Mouse (Mus musculus) MEL (cell line): ENCODE data around the gene Srsf1. TPM values are rescaled to one million over a fixed set of nuclear protein-coding genes. Genes with fewer than 3 reads are reported as not detected.
A peak's percentile ranks its signal among the peaks of the same experiment; 100 is the strongest.

Source experiments
- DNase-seq: peaks from one replicate; pipeline ENCODE4 v3.0.0; 2011; ENCODE audit warnings: low read depth, low spot score
- H3K27ac ChIP-seq: 2 replicates; pipeline ENCODE4 v1.5.1; 2012; ENCODE audit warnings: low read depth, mild to moderate bottlenecking, control low read depth, low read length, moderate library complexity; ENCODE audit not compliant: control insufficient read depth
- H3K27me3 ChIP-seq, 2 experiments: fragments of 150-350 bp in 1 of 2; sonication (generic) in 1 of 2; 2 replicates each; pipeline ENCODE4 v1.6.1; 2012; ENCODE audit warnings: low read length in 2 of 2, mild to moderate bottlenecking in 2 of 2, improper control_type of control experiment in 1 of 2, moderate library complexity in 1 of 2; ENCODE audit not compliant: insufficient read depth in 2 of 2, control insufficient read depth in 1 of 2
- H3K36me3 ChIP-seq, 2 experiments: 2 replicates each; pipeline ENCODE4 v1.6.1; 2012 to 2014; ENCODE audit warnings: low read length in 2 of 2, improper control_type of control experiment in 1 of 2, inconsistent platforms in 1 of 2, mild to moderate bottlenecking in 1 of 2; ENCODE audit not compliant: insufficient read depth in 2 of 2, control insufficient read depth in 1 of 2
- H3K4me1 ChIP-seq, 2 experiments: fragments of 150-350 bp in 1 of 2; sonication (generic) in 1 of 2; 2 replicates each; pipeline ENCODE4 v1.6.1; 2012; ENCODE audit warnings: low read length in 2 of 2, improper control_type of control experiment in 1 of 2, mild to moderate bottlenecking in 1 of 2; ENCODE audit not compliant: insufficient read depth in 2 of 2, control insufficient read depth in 1 of 2
- H3K4me3 ChIP-seq, 2 experiments: fragments of 150-350 bp in 1 of 2; sonication (generic) in 1 of 2; 2 replicates each; pipeline ENCODE4 v1.5.1; 2012; ENCODE audit warnings: low read depth in 2 of 2, low read length in 2 of 2, mild to moderate bottlenecking in 2 of 2, moderate library complexity in 2 of 2, control low read depth in 1 of 2, improper control_type of control experiment in 1 of 2; ENCODE audit not compliant: control insufficient read depth in 1 of 2, insufficient read depth in 1 of 2
- H3K79me2 ChIP-seq: 2 replicates; pipeline ENCODE4 v1.6.1; 2012; ENCODE audit warnings: mild to moderate bottlenecking, low read length, moderate library complexity; ENCODE audit not compliant: control insufficient read depth, poor library complexity, insufficient read depth
- H3K9ac ChIP-seq: 2 replicates; pipeline ENCODE4 v1.6.1; 2012; ENCODE audit warnings: low read depth, mild to moderate bottlenecking, control low read depth, low read length, moderate library complexity; ENCODE audit not compliant: control insufficient read depth, poor library complexity, severe bottlenecking
- H3K9me3 ChIP-seq: fragments of 150-350 bp; sonication (generic); replicated peaks from 2 replicates; pipeline ENCODE4 v1.6.1; 2012; ENCODE audit warnings: mild to moderate bottlenecking, low read length, improper control_type of control experiment, moderate library complexity; ENCODE audit not compliant: insufficient read depth
- BHLHE40 ChIP-seq: IDR thresholded peaks from 2 replicates; pipeline ENCODE4 v1.6.1; 2012; ENCODE audit warnings: low read depth, mild to moderate bottlenecking, inconsistent platforms, low read length, improper control_type of control experiment, borderline replicate concordance
- CTCF ChIP-seq, 3 experiments: IDR thresholded peaks in 2 of 3; conservative IDR thresholded peaks in 1 of 3; 2 replicates each; pipeline ENCODE4 v1.5.1; 2011 to 2012; ENCODE audit warnings: low read length in 3 of 3, low read depth in 2 of 3, mild to moderate bottlenecking in 2 of 3, improper control_type of control experiment in 1 of 3, inconsistent platforms in 1 of 3, mixed read lengths in 1 of 3, moderate library complexity in 1 of 3; ENCODE audit not compliant: control insufficient read depth in 1 of 3, insufficient read depth in 1 of 3, poor library complexity in 1 of 3, severe bottlenecking in 1 of 3
- HCFC1 ChIP-seq: IDR thresholded peaks from 2 replicates; pipeline ENCODE4 v1.6.1; 2012; ENCODE audit warnings: low read depth, mild to moderate bottlenecking, inconsistent platforms, low read length, improper control_type of control experiment, moderate library complexity
- MAFK ChIP-seq: IDR thresholded peaks from 2 replicates; pipeline ENCODE4 v1.6.1; 2011; ENCODE audit warnings: low read depth, mild to moderate bottlenecking, low read length, improper control_type of control experiment, borderline replicate concordance
- MAX ChIP-seq: IDR thresholded peaks from 2 replicates; pipeline ENCODE4 v1.6.1; 2011; ENCODE audit warnings: low read length, improper control_type of control experiment
- MXI1 ChIP-seq: IDR thresholded peaks from 2 replicates; pipeline ENCODE4 v1.6.1; 2011; ENCODE audit warnings: mild to moderate bottlenecking, low read depth, low read length, improper control_type of control experiment
- MYB ChIP-seq: IDR thresholded peaks from 2 replicates; pipeline ENCODE4 v1.6.1; 2011; ENCODE audit warnings: mild to moderate bottlenecking, low read depth, low read length, improper control_type of control experiment
- MYC ChIP-seq: IDR thresholded peaks from 2 replicates; pipeline ENCODE4 v1.6.1; 2011; ENCODE audit warnings: low read depth, mild to moderate bottlenecking, low read length, improper control_type of control experiment, moderate library complexity
- POLR2A ChIP-seq, 2 experiments: IDR thresholded peaks; 2 replicates each; pipeline ENCODE4 v1.6.1; 2011 to 2012; ENCODE audit warnings: low read length in 2 of 2, mild to moderate bottlenecking in 2 of 2, control low read depth in 1 of 2, improper control_type of control experiment in 1 of 2, low read depth in 1 of 2, moderate library complexity in 1 of 2; ENCODE audit not compliant: control insufficient read depth in 1 of 2, insufficient read depth in 1 of 2, poor library complexity in 1 of 2
- POLR2AphosphoS2 ChIP-seq: IDR thresholded peaks from 2 replicates; pipeline ENCODE4 v1.6.1; 2011; ENCODE audit warnings: low read length, improper control_type of control experiment
- RAD21 ChIP-seq: IDR thresholded peaks from 2 replicates; pipeline ENCODE4 v1.6.1; 2011; ENCODE audit warnings: mild to moderate bottlenecking, low read depth, low read length, improper control_type of control experiment
- RCOR1 ChIP-seq: IDR thresholded peaks from 2 replicates; pipeline ENCODE4 v1.6.1; 2012; ENCODE audit warnings: low read depth, mild to moderate bottlenecking, inconsistent platforms, low read length, improper control_type of control experiment
- SIN3A ChIP-seq: IDR thresholded peaks from 2 replicates; pipeline ENCODE4 v1.6.1; 2012; ENCODE audit warnings: low read length, improper control_type of control experiment, inconsistent platforms
- SMC3 ChIP-seq: IDR thresholded peaks from 2 replicates; pipeline ENCODE4 v1.6.1; 2011; ENCODE audit warnings: low read depth, low read length, improper control_type of control experiment
- TAL1 ChIP-seq: IDR thresholded peaks from 2 replicates; pipeline ENCODE4 v1.6.1; 2012; ENCODE audit warnings: mild to moderate bottlenecking, inconsistent platforms, low read length, moderate library complexity, mixed read lengths
- TBP ChIP-seq: IDR thresholded peaks from 2 replicates; pipeline ENCODE4 v1.8.0; 2011; ENCODE audit warnings: low read depth, low read length, improper control_type of control experiment
- TCF12 ChIP-seq: IDR thresholded peaks from 2 replicates; pipeline ENCODE4 v1.6.1; 2014; ENCODE audit warnings: low read depth, mild to moderate bottlenecking, inconsistent platforms, low read length, improper control_type of control experiment, moderate library complexity
- USF1 ChIP-seq: IDR thresholded peaks from 2 replicates; pipeline ENCODE4 v1.6.1; 2014; ENCODE audit warnings: low read depth, mild to moderate bottlenecking, inconsistent platforms, low read length, improper control_type of control experiment, moderate library complexity
- ZC3H11A ChIP-seq: IDR thresholded peaks from 2 replicates; pipeline ENCODE4 v1.6.1; 2012; ENCODE audit warnings: low read depth, mild to moderate bottlenecking, inconsistent platforms, low read length, improper control_type of control experiment
- ZMIZ1 ChIP-seq: IDR thresholded peaks from 2 replicates; pipeline ENCODE4 v1.6.1; 2012; ENCODE audit warnings: low read depth, mild to moderate bottlenecking, inconsistent platforms, low read length, improper control_type of control experiment, moderate library complexity
- polyA plus RNA-seq, 2 experiments: library from polyadenylated mRNA; stranded (reverse) in 1 of 2; unstranded in 1 of 2; fragments of >175 nt in 1 of 2; fragments of >200 nt in 1 of 2; gene quantifications; 2 replicates each; pipeline versions ENCODE4 v1.2.1 to v1.2.4; 2012; ENCODE audit warnings: low replicate concordance in 2 of 2, low read depth in 1 of 2; ENCODE audit not compliant: insufficient read length in 2 of 2, insufficient read depth in 1 of 2, missing spikeins in 1 of 2
- total RNA-seq: library from RNA; depleted of rRNA; stranded (reverse); fragments of 300-350 nt; gene quantifications from 2 replicates; pipeline ENCODE4 v1.2.3, GENCODE M21; 2012

The Srsf1 gene
- total and polyA plus RNA-seq, 3 experiments = 421 to 596 (median 431) TPM

GRCm38 (mm10) chr11:88054589-88054988, 7.4 kb downstream of the Srsf1 start:
- H3K9me3 ChIP-seq = no peaks in the 10 kb centered on the region
- H3K4me3 ChIP-seq = no peak overlapping the region
- no peak overlapping the region for H3K9ac ChIP-seq
- no peaks in the 10 kb centered on the region for H3K27me3 ChIP-seq
- peak; percentile 83 for DNase-seq
- peaks cover 5 to 9% of the 10 kb centered on the region in 2 experiments for H3K4me1 ChIP-seq
- H3K79me2 ChIP-seq = peaks cover 11% of the 10 kb centered on the region
- H3K27ac ChIP-seq = no peak overlapping the region
- TF ChIP-seq MAFK = no peak
- no peak for TF ChIP-seq POLR2A (IDR thresholded peaks at IDR 0.05; ENCODE audit: control insufficient read depth in 1 of 2, insufficient read depth in 1 of 2, low read depth in 1 of 2, low read length in 2 of 2, poor library complexity in 1 of 2)
- TF ChIP-seq RAD21 = peak; percentile 30
- peak; percentile 84 for TF ChIP-seq SIN3A
- 0 out of 2 replicates have a peak, but pooled peaks have one; percentile 5 for TF ChIP-seq TCF12
- no peak for TF ChIP-seq MYB
- no peak for TF ChIP-seq MAX
- TF ChIP-seq MXI1 = peak; percentile 71
- no peak for TF ChIP-seq TAL1
- TF ChIP-seq SMC3 = peak; percentile 75
- peak; percentile 90 for TF ChIP-seq POLR2AphosphoS2
- TF ChIP-seq CTCF (IDR thresholded peaks at IDR 0.05 in 2 of 3, conservative IDR thresholded peaks at IDR 0.05 in 1 of 3; ENCODE audit: control insufficient read depth in 1 of 3, insufficient read depth in 1 of 3, low read depth in 2 of 3, low read length in 3 of 3, poor library complexity in 1 of 3, severe bottlenecking in 1 of 3) = peak; percentile 30 to 80 (median 67); a peak in 5 of 6 replicates
- TF ChIP-seq RCOR1 = 0 out of 2 replicates have a peak, but pooled peaks have one; percentile 30
- TF ChIP-seq MYC = peak; percentile 42; the same call in 1 of the 2 replicates
- TF ChIP-seq ZMIZ1 = peak; percentile 42
- 0 out of 2 replicates have a peak, but pooled peaks have one; percentile 36 for TF ChIP-seq TBP
- TF ChIP-seq USF1 = no peak
- TF ChIP-seq HCFC1 = peak; percentile 33; the same call in 1 of the 2 replicates
- peak; percentile 32; the same call in 1 of the 2 replicates for TF ChIP-seq BHLHE40
- H3K36me3 ChIP-seq = peaks cover 27 to 28% of the 10 kb centered on the region in 2 experiments

DNA sequence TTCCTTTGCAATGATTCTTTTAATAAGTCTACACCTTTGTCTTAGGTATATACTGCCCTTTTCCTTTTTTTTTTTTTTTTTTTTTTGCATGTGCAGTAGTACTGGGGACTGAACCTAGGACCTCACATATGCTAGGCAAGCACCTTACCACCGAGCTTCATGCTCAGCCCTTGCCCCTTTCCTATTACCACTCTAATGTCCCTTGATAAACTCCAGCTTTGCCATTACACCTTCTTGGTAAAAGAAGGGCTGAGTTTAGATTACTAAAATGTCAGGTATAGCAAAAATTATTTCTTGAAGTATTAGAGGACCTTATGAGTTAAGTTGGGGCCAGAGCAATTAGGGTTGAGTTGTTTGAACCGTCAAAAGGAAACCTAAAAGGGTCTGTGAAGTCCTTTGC, 8.6 kb downstream of the Srsf1 start:
- Histone ChIP-seq H3K36me3 (peaks cover 15 to 17% of the 10 kb centered on the region in 2 experiments), H3K27me3 (no peaks in the 10 kb centered on the region), H3K4me3 (no peak overlapping the region), H3K9ac (no peak overlapping the region), H3K9me3 (no peaks in the 10 kb centered on the region), H3K79me2 (peaks cover 4% of the 10 kb centered on the region), H3K27ac (no peak overlapping the region), H3K4me1 (peaks cover under 1 to 4% of the 10 kb centered on the region in 2 experiments)
- TF ChIP-seq POLR2AphosphoS2 (0 out of 2 replicates have a peak, but pooled peaks have one; percentile 63), ZC3H11A (no peak)
- DNase-seq = no peak
